Comparison of ENCODE assay signal across 19 mouse cellular contexts in the genomic region with DNA sequence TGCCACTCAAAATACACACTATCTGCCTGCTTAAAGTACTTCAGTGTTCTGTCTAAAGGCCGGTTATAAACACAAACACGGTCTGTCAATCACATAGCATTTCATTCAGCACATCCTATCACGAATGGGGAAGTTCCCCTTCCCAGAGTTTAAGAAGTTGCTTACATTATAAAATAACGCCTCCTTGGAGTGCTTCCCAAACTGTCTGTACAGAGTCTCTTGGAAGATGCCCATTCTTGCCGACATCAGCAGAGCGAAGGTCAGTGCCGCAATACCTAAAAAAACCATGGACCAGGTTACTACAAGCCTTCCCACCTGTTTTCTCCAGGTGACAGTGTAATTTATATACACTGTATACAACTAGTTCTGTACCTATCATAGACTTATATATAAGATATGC.
"Had no signal": no experiment of that assay in that cellular context is flagged by ENCODE, and none has a peak within 500 bp of the region (broad histone marks: within the 10 kb centered on the region; RNA-seq: fewer than 3 reads in every experiment).

No protein-coding gene starts in this region.

- H3K4me3 ChIP-seq: midbrain, embryonic 10.5 days; midbrain, embryonic 12.5 days; myocyte; neural tube, embryonic 13.5 days; neural tube, embryonic 15.5 days had no signal

- H3K27ac ChIP-seq: liver, embryonic 14.5 days; midbrain, embryonic 10.5 days; midbrain, embryonic 12.5 days; neural tube, embryonic 13.5 days; neural tube, embryonic 15.5 days had no signal

- DNase-seq: lung, adult 18-20 months; lung, postnatal 14 days; lung, postnatal 4 days; midbrain, embryonic 14.5 days; retina, postnatal 1 day; right cerebral cortex, adult 18-20 months; right cerebral cortex, postnatal 25 days; right cerebral cortex, postnatal 4 days; spleen, adult 18-20 months; thymus, adult 18-20 months; thymus, postnatal 14 days; thymus, postnatal 36 days had no signal

- H3K9ac ChIP-seq: liver, embryonic 14.5 days; midbrain, embryonic 12.5 days; neural tube, embryonic 13.5 days; neural tube, embryonic 15.5 days had no signal

- H3K27me3 ChIP-seq: midbrain, embryonic 12.5 days; neural tube, embryonic 13.5 days; neural tube, embryonic 15.5 days had no signal

- ATAC-seq: midbrain, embryonic 16.5 days had no signal

- H3K4me2 ChIP-seq: midbrain, embryonic 12.5 days; neural tube, embryonic 13.5 days; neural tube, embryonic 15.5 days had no signal

- H3K9me3 ChIP-seq: midbrain, embryonic 10.5 days; midbrain, embryonic 12.5 days; neural tube, embryonic 13.5 days; neural tube, embryonic 15.5 days had no signal
